Mouse (Mus musculus) liver, embryonic 12.5 days (tissue): ENCODE measurements around the gene Gmnn. TPM values are rescaled to one million over a fixed set of nuclear protein-coding genes. Genes with fewer than 3 reads are reported as not detected.
"Not testable (repeated sequence)": the region's sequence is repeated elsewhere in the genome, so short reads cannot be mapped to it uniquely, and the experiment has no call there.

Experiments used
- ATAC-seq: fragments of 200-750 bp; cut with Nextera tagmentation; 2 replicates; pipeline ENCODE4 v1.8.0; 2017; ENCODE audit warnings: moderate number of reproducible peaks, mild to moderate bottlenecking, moderate library complexity
- H3K27ac ChIP-seq: fragments of 300-500 bp; sonication (generic); 2 replicates; pipeline ENCODE4 v1.5.1; 2016; ENCODE audit warnings: mild to moderate bottlenecking
- H3K27me3 ChIP-seq: fragments of 300-500 bp; sonication (generic); replicated peaks from 2 replicates; pipeline ENCODE4 v1.6.1; 2016; ENCODE audit warnings: mild to moderate bottlenecking, moderate library complexity
- H3K36me3 ChIP-seq: fragments of 300-500 bp; sonication (generic); 2 replicates; pipeline ENCODE4 v1.6.1; 2016; ENCODE audit warnings: mild to moderate bottlenecking, moderate library complexity
- H3K4me1 ChIP-seq: fragments of 300-500 bp; sonication (generic); 2 replicates; pipeline ENCODE4 v1.6.1; 2016
- H3K4me2 ChIP-seq: fragments of 300-500 bp; sonication (generic); 2 replicates; pipeline ENCODE4 v1.6.1; 2016; ENCODE audit warnings: mild to moderate bottlenecking, moderate library complexity
- H3K4me3 ChIP-seq: fragments of 300-500 bp; sonication (generic); 2 replicates; pipeline ENCODE4 v1.5.1; 2016; ENCODE audit warnings: mild to moderate bottlenecking, moderate library complexity
- H3K9ac ChIP-seq: fragments of 300-500 bp; sonication (generic); 2 replicates; pipeline ENCODE4 v1.6.1; 2016; ENCODE audit warnings: mild to moderate bottlenecking, moderate library complexity
- H3K9me3 ChIP-seq: fragments of 300-500 bp; sonication (generic); replicated peaks from 2 replicates; pipeline ENCODE4 v1.6.1; 2016; ENCODE audit warnings: mild to moderate bottlenecking, moderate library complexity
- WGBS: fragments of 180-500 bp; shearing (Covaris S2); methylation state at CpG from one replicate; pipeline ENCODE4 v1.1.7; 2016; ENCODE audit not compliant: insufficient replicate concordance; 5-methylcytosine and 5-hydroxymethylcytosine counted together
- polyA plus RNA-seq: library from polyadenylated mRNA; unstranded; fragments of >200 nt; fragmentation: Nextera tagmentation; extraction: Ambion mirVana; gene quantifications from 2 replicates; pipeline ENCODE4 v1.2.1, GENCODE M21; 2016

The Gmnn gene
- polyA plus RNA-seq, 1 experiment from 2014 or later = 153 TPM

DNA sequence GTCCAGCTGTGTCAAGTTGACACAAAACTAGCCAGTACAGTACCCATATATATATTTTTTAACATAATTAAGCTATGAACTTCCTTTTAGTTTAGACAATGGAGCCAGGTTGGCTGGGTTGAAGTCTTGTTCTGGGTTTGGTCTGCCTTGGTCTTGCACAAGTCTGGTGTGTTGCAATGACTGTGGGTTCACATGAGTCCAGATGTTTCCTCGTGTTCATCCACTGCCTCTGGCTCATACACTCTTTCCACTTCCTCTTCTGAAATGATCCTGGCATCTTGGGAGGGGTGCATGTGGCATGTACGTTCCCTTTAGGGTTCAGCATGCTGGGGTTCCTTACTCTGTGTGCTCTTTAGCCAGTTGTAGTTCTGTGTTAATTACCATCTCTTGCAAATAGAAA lies 29.6 kb upstream of the Gmnn start:
- H3K4me1 ChIP-seq = no peaks in the 10 kb centered on the region
- no peak overlapping the region for H3K27ac ChIP-seq
- WGBS = 23% methylated on average over 2 of the region's 2 CpGs
- no peaks in the 10 kb centered on the region for H3K36me3 ChIP-seq
- no peak overlapping the region for H3K9ac ChIP-seq
- peak; percentile 42; the same call in 1 of the 2 replicates for ATAC-seq
- H3K9me3 ChIP-seq = no peaks in the 10 kb centered on the region
- H3K4me2 ChIP-seq = no peak overlapping the region
- H3K27me3 ChIP-seq = no peaks in the 10 kb centered on the region
- no peak overlapping the region for H3K4me3 ChIP-seq

DNA sequence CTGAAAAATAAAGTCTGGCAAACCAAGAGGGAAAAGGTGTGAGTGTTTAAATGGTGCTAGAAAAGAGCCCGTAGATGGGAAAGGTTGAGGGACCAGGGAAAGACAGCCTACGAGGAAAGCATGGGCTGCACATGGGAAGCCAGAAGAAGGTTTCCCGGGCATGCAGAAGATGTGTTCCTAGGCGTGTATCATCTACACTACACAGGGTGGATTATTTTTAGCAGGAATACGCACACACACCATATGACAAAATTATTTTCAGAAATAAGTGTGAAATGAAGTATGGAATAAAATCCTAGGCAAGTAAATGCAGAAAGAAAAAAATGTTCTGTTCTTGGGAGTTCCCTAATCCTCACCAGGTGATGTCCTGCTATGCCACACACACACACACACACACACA lies 25.8 kb upstream of the Gmnn start:
- Histone ChIP-seq H3K9me3 (no peaks in the 10 kb centered on the region), H3K4me2 (no peak overlapping the region), H3K9ac (no peak overlapping the region), H3K4me3 (no peak overlapping the region), H3K27ac (no peak overlapping the region), H3K36me3 (no peaks in the 10 kb centered on the region), H3K27me3 (no peaks in the 10 kb centered on the region), H3K4me1 (no peaks in the 10 kb centered on the region)
- WGBS = 77% methylated on average over 5 of the region's 5 CpGs
- ATAC-seq = no peak

GRCm38 (mm10) chr13:24786014-24786490 lies 24.3 kb upstream of the Gmnn start:
- WGBS = 52% methylated on average over 11 of the region's 11 CpGs
- Histone ChIP-seq H3K27ac (no peak overlapping the region), H3K27me3 (no peaks in the 10 kb centered on the region), H3K4me3 (no peak overlapping the region), H3K4me2 (no peak overlapping the region), H3K9ac (no peak overlapping the region), H3K9me3 (no peaks in the 10 kb centered on the region), H3K4me1 (no peaks in the 10 kb centered on the region), H3K36me3 (no peaks in the 10 kb centered on the region)
- no peak for ATAC-seq

GRCm38 (mm10) chr13:24781916-24782315 lies 20.2 kb upstream of the Gmnn start:
- Histone ChIP-seq H3K4me3 (no peak overlapping the region), H3K4me2 (no peak overlapping the region), H3K27me3 (no peaks in the 10 kb centered on the region), H3K4me1 (no peaks in the 10 kb centered on the region), H3K36me3 (no peaks in the 10 kb centered on the region), H3K9me3 (no peaks in the 10 kb centered on the region), H3K9ac (no peak overlapping the region), H3K27ac (no peak overlapping the region)
- no peak for ATAC-seq
- WGBS = 53% methylated on average over 5 of the region's 5 CpGs

- 55% methylated on average over 8 of the region's 8 CpGs for WGBS
- Histone ChIP-seq H3K4me2 (no peak overlapping the region), H3K9ac (no peak overlapping the region)
These were observed 17.1 kb upstream of the Gmnn start for GRCm38 (mm10) chr13:24778706-24779380.

DNA sequence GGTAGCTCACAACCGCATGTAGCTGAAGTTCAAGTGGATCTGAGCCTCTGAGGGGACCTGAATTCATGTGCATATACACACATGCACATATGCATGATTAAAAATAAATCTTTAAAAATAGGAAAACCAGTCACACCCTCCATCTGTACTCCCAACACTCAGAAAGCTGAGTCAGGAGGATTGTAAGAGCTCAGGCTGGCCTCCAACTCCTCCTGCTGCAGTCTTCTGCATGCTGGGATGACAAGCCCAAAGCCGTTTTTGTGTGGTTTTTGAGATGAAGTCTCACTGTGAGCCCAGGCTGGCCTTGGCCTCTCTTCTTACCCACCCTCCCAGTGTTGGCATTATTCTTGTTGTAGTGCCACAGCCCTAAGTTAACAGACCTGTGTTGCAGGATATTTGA lies 16.3 kb upstream of the Gmnn start:
- Histone ChIP-seq H3K9me3 (no peaks in the 10 kb centered on the region), H3K36me3 (no peaks in the 10 kb centered on the region), H3K4me3 (no peak overlapping the region), H3K9ac (no peak overlapping the region), H3K4me1 (0 out of 2 replicates have a peak, but pooled peaks cover 3% of the 10 kb centered on the region), H3K27me3 (no peaks in the 10 kb centered on the region), H3K4me2 (no peak overlapping the region), H3K27ac (no peak overlapping the region)
- no peak for ATAC-seq
- WGBS = 60% methylated on average over 2 of the region's 2 CpGs

More at GRCm38 (mm10) chr13:24778706-24779380, 17.1 kb upstream of the Gmnn start:
- Histone ChIP-seq H3K36me3 (no peaks in the 10 kb centered on the region), H3K27ac (no peak overlapping the region), H3K4me1 (0 out of 2 replicates have a peak, but pooled peaks cover 3% of the 10 kb centered on the region), H3K9me3 (no peaks in the 10 kb centered on the region), H3K4me3 (no peak overlapping the region), H3K27me3 (no peaks in the 10 kb centered on the region)
- ATAC-seq = no peak

- Histone ChIP-seq H3K27me3 (no peaks in the 10 kb centered on the region), H3K36me3 (no peaks in the 10 kb centered on the region), H3K9ac (no peak overlapping the region), H3K9me3 (no peaks in the 10 kb centered on the region), H3K4me3 (no peak overlapping the region), H3K4me2 (0 out of 2 replicates have a peak overlapping the region, but pooled peaks have one; percentile 25), H3K4me1 (0 out of 2 replicates have a peak, but pooled peaks cover 3% of the 10 kb centered on the region), H3K27ac (no peak overlapping the region)
- ATAC-seq = peak; percentile 52; the same call in 1 of the 2 replicates
- WGBS = 46% methylated on average over 7 of the region's 7 CpGs
These were observed 14.6 kb upstream of the Gmnn start for GRCm38 (mm10) chr13:24776146-24776844.

GRCm38 (mm10) chr13:24771482-24771881 lies 9.8 kb upstream of the Gmnn start:
- not testable (repeated sequence) for ATAC-seq, H3K9ac ChIP-seq, H3K27me3 ChIP-seq, H3K36me3 ChIP-seq, H3K4me3 ChIP-seq, H3K27ac ChIP-seq, H3K9me3 ChIP-seq, H3K4me1 ChIP-seq, H3K4me2 ChIP-seq
- WGBS = 86% methylated on average over 10 of the region's 10 CpGs

GRCm38 (mm10) chr13:24767809-24768208 lies 6.1 kb upstream of the Gmnn start:
- 59% methylated on average over 4 of the region's 4 CpGs for WGBS
- not testable (repeated sequence) for H3K9ac ChIP-seq, H3K4me1 ChIP-seq, H3K27me3 ChIP-seq, H3K9me3 ChIP-seq, ATAC-seq, H3K4me3 ChIP-seq, H3K27ac ChIP-seq, H3K4me2 ChIP-seq, H3K36me3 ChIP-seq

GRCm38 (mm10) chr13:24762254-24762653 lies 531 bp upstream of the Gmnn start:
- ATAC-seq = no peak

DNA sequence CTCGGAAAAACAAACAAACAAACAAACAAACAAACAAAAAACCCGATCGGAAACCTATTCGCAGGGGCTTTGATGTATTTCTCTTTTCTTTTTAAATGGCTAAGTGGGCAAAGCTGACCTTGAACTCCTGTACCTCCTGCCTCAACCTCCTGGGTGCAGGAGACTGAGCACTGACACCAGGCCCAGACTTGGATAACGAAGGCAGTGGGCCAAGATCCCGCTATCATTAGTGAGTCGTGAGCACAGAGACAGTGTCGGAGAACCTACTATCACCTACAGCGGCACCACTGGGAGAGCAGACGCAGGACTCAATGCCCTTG lies 680 bp downstream of the Gmnn start:
- peak overlapping the region; percentile 97 for H3K9ac ChIP-seq
- peaks cover 44% of the 10 kb centered on the region for H3K4me1 ChIP-seq
- WGBS = 2% methylated on average over 10 of the region's 10 CpGs
- peak overlapping the region; percentile 92 for H3K4me3 ChIP-seq
- peak overlapping the region; percentile 99 for H3K27ac ChIP-seq
- no peak for ATAC-seq
- no peaks in the 10 kb centered on the region for H3K9me3 ChIP-seq
- no peaks in the 10 kb centered on the region for H3K27me3 ChIP-seq
- peaks cover 43% of the 10 kb centered on the region for H3K36me3 ChIP-seq
- H3K4me2 ChIP-seq = peak overlapping the region; percentile 75

More at GRCm38 (mm10) chr13:24762254-24762653, 531 bp upstream of the Gmnn start:
- Histone ChIP-seq H3K27ac (peak overlapping the region; percentile 99), H3K36me3 (peaks cover 31% of the 10 kb centered on the region), H3K9me3 (no peaks in the 10 kb centered on the region), H3K4me3 (peak overlapping the region; percentile 92), H3K4me1 (peaks cover 44% of the 10 kb centered on the region), H3K27me3 (no peaks in the 10 kb centered on the region), H3K4me2 (peak overlapping the region; percentile 75), H3K9ac (peak overlapping the region; percentile 97)
- 24% methylated on average over 4 of the region's 4 CpGs for WGBS

- Histone ChIP-seq H3K4me2 (peak overlapping the region; percentile 75), H3K27ac (peak overlapping the region; percentile 99), H3K4me1 (peaks cover 44% of the 10 kb centered on the region), H3K9ac (peak overlapping the region; percentile 97), H3K4me3 (peak overlapping the region; percentile 92), H3K9me3 (no peaks in the 10 kb centered on the region), H3K36me3 (peaks cover 49% of the 10 kb centered on the region), H3K27me3 (no peaks in the 10 kb centered on the region)
- WGBS = 59% methylated on average over 5 of the region's 5 CpGs
- no peak for ATAC-seq
These were observed 1.3 kb downstream of the Gmnn start for GRCm38 (mm10) chr13:24760351-24760870.
